Mouse (Mus musculus) CD4-positive, CD25-positive, alpha-beta regulatory T cell, adult 9 weeks (primary cell): ENCODE data around the gene Dapk1. TPM values are rescaled to one million over a fixed set of nuclear protein-coding genes. Genes with fewer than 3 reads are reported as not detected.

Experiments
- polyA plus RNA-seq: library from polyadenylated mRNA; unstranded; fragments of 100-300 nt; shearing (Covaris generic); gene quantifications from one replicate; pipeline ENCODE4 v1.2.1, GENCODE M21; 2017

The Dapk1 gene
- polyA plus RNA-seq = 1.7 TPM

DNA sequence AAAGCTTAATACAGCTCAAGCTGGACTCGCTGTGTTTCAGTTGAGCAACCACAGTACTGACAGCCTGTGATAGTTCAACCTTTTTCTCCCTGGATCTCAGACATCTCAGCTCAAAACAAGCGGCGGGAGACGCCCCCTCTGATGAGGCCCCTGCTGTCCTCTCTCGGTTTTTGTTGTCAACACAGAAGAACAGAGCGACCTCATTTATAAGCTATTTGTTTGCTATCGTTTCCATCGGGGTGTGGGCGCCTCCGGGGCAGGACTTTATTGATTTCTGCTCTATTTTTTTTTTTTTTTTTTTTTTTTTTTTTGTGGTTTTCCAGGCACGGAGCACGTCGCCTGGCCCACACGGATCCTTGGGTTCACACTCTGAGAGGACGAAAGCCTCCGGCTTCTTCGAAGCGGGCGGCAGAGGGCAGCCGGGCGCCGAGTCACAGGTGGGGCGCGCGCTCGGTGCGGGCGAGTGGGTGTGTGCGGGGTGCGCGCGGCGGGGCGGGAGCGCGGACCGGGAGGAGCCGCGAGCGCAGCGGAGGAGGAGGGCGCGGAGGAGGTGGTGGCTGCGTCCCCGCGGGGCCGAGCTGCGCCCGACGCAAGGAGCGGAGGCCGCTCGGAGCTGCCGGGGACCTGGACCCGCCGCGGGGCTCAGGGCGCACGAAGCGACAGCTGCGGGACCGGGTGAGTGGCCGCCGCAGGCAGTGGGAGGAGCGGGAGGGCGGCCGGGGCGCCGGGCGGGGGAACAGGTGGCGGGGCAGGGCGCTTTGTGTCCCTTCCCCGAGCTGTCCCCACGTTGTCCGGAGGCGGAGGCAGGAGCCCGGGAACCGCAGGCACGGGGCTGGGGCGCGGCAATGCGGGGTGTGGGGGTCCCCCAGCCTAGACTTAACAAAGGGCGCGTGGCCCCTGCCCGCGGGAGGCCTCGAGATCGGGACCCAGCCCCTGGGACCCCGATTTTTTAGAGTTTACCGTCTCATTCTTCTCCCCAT is at the start of gene Dapk1:
TSS of gene Dapk1 (plus strand) at position 512 of the 980 bp plus-strand sequence.

DNA sequence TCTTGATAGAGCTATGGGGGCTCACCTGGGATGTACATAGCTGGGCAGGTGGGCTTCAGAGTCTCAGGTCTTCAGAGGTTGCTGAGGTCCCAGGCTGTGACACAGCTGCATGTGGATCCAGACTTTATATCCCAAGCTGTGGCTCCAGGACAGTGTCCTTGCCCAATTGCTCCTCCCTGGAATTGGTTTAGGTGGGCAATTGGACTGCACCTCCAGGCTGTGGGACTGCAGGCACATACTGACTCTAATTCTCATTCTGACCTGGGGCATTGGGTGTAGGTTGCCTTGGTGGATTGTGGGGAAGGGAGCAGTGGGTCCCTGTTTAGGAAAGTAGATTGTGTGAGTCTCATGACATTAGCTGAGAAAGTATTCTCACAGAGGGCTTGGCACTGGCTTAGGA is 184.5 kb downstream of the Dapk1 start, which contains the start of gene BC051665:
TSS of gene BC051665 (minus strand) at position 101 of the 400 bp plus-strand sequence.

DNA sequence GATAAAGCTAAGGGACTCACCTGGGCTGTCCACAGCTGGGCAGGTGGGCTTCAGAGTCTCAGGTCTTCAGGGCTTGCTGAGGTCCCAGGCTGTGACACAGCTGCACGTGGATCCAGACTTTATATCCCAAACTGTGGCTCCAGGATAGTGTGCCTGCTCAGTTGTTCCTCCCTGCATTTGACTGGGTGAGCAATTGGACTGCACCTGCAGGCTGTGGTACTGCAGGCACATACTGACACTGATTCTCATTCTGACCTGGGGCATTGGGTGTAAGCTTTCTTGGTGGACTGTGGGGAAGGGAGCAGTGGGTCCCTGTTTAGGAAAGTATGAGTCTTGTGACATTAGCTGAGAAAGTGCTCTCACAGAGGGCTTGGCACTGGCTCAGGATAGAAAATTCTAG is 201.0 kb downstream of the Dapk1 start, which contains the start of gene Ctsll3:
TSS of gene Ctsll3 (minus strand) at position 101 of the 400 bp plus-strand sequence.

Other genes with a start within 250 kb of the Dapk1 start
- gene BC051665, start 184.4 kb downstream of the Dapk1 start, polyA plus RNA-seq = not detected
- gene Ctsll3, start 200.9 kb downstream of the Dapk1 start, polyA plus RNA-seq = not detected